Mouse (Mus musculus) sigmoid colon, adult 10 weeks (tissue): Measurements from ENCODE around the gene Gm3371. TPM values are rescaled to one million over a fixed set of nuclear protein-coding genes. Genes with fewer than 3 reads are reported as not detected.

Experiments used
- polyA plus RNA-seq: library from polyadenylated mRNA; stranded (reverse); fragments of 350-450 nt; fragmentation: Illumina TruSeq; extraction: RNeasy Lipid Tissue Mini Kit (QIAGEN cat#74804); gene quantifications from one replicate; pipeline ENCODE4 v1.2.3, GENCODE M21; 2014; ENCODE audit warnings: low read depth, low replicate concordance

The Gm3371 gene
- not detected for polyA plus RNA-seq

GRCm38 (mm10) chr14:44410588-44410987, at the start of gene Gm3371:
TSS of gene Gm3371 (minus strand) at chr14:44410688.

GRCm38 (mm10) chr14:44433335-44433734, 22.8 kb upstream of the Gm3371 start, which contains the start of gene Gm8232:
TSS of gene Gm8232 (plus strand) at chr14:44433635.

GRCm38 (mm10) chr14:44365057-44365456, 45.4 kb downstream of the Gm3371 start, which contains the start of gene Gm8229:
TSS of gene Gm8229 (plus strand) at chr14:44365357.

Other genes starting within 250 kb of the Gm3371 start
- not detected for gene Gm8212, start 213.0 kb downstream of the Gm3371 start, polyA plus RNA-seq
- not detected for gene 4930503E14Rik, start 197.4 kb downstream of the Gm3371 start, polyA plus RNA-seq
- gene Gm8220, start 125.1 kb downstream of the Gm3371 start, polyA plus RNA-seq = not detected
- gene Gm5930, start 72.1 kb downstream of the Gm3371 start, polyA plus RNA-seq = not detected
- not detected for gene Gm8229, start 45.3 kb downstream of the Gm3371 start, polyA plus RNA-seq
- not detected for gene Gm8232, start 22.9 kb upstream of the Gm3371 start, polyA plus RNA-seq
- not detected for gene BC061237, start 81.8 kb upstream of the Gm3371 start, polyA plus RNA-seq
- gene Gm17093, start 107.6 kb upstream of the Gm3371 start, polyA plus RNA-seq = not detected
- not detected for gene Gm8247, start 172.5 kb upstream of the Gm3371 start, polyA plus RNA-seq
- gene Gm5624, start 217.2 kb upstream of the Gm3371 start, polyA plus RNA-seq = not detected